Mouse (Mus musculus): ENCODE measurements at regions not wholly inside any gene's neighbourhood (a gene's known extent, or its start where the extent isn't known, plus 50 kb on each side); places are given as distances from the start of the nearest gene placed in this dataset.

DNA sequence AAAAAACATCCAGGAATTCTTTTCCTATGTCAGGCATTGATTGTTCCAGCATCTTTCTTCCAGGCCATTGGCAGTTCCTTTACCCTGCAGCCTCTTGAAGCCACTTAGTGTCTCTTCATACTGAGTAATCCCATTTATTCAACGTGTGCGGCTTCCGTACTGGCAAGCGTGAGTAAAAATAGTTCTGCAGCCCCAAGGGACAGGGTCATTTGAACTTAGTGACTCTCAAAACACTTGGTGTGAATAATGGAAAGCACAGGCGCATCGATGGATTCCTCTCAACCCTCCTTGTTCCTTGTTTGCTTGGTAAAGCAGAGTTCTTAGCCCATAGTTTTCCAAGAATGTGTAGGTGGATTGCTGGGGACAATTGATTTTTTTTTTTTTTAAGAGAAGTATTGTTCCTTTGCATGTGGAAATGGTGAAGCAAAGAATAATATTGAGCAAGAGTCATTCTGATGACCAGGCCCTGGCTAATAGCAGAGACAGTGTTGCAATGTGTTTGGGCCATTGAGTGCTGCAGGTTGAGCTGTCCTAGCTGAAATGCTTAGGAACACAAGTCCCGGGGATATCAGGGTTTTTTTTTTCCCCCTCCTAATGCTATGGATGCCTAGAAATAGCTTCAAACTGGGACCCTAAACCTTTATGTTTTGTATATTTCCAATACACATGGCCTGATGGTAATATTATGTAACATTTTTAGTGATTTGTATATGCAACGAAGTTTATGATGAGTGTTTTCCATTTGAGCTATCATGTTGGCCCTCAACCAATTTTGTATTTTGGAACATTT lies 1294.1 kb upstream of the A1bg start:
- Histone ChIP-seq H3K36me3 (replicated peaks) (no peaks in the 10 kb centered on the region), H3K27ac (no peak overlapping the region), H3K9ac (no peak overlapping the region), H3K4me3 (no peak overlapping the region), H3K27me3 (replicated peaks) (no peaks in the 10 kb centered on the region; the same call in 1 of the 2 replicates), H3K4me1 (no peaks in the 10 kb centered on the region; the same call in 1 of the 2 replicates), H3K9me3 (no peaks in the 10 kb centered on the region), H3K4me2 (no peak overlapping the region)
- 42% methylated on average over 8 of the region's 8 CpGs for WGBS
- no peak for ATAC-seq (replicated peaks)

- no peaks in the 10 kb centered on the region for H3K36me3 ChIP-seq (replicated peaks)
- no peak for ATAC-seq (replicated peaks)
- no peaks in the 10 kb centered on the region; the same call in 1 of the 2 replicates for H3K27me3 ChIP-seq (replicated peaks)
- H3K4me3 ChIP-seq: no peak overlapping the region
- no peak overlapping the region for H3K9ac ChIP-seq
- 48% methylated on average over 8 of the region's 8 CpGs for WGBS
- H3K9me3 ChIP-seq: no peaks in the 10 kb centered on the region
- no peaks in the 10 kb centered on the region; the same call in 1 of the 2 replicates for H3K4me1 ChIP-seq
- no peak overlapping the region for H3K27ac ChIP-seq
- no peak overlapping the region for H3K4me2 ChIP-seq
Measured at GRCm38 (mm10) chr15:62215616-62216398, 1293.0 kb upstream of the A1bg start.

GRCm38 (mm10) chr15:62214300-62214699 lies 1291.5 kb upstream of the A1bg start:
- no peaks in the 10 kb centered on the region; the same call in 1 of the 2 replicates for H3K4me1 ChIP-seq
- H3K27ac ChIP-seq: no peak overlapping the region
- H3K9me3 ChIP-seq: no peaks in the 10 kb centered on the region
- H3K36me3 ChIP-seq (replicated peaks): no peaks in the 10 kb centered on the region
- no peak for ATAC-seq (replicated peaks)
- no peak overlapping the region for H3K4me2 ChIP-seq
- H3K27me3 ChIP-seq (replicated peaks): no peaks in the 10 kb centered on the region; the same call in 1 of the 2 replicates
- H3K9ac ChIP-seq: no peak overlapping the region
- no peak overlapping the region for H3K4me3 ChIP-seq
- WGBS: 93% methylated on average over 4 of the region's 4 CpGs

- Histone ChIP-seq H3K4me2 (no peak overlapping the region), H3K4me1 (no peaks in the 10 kb centered on the region; the same call in 1 of the 2 replicates), H3K36me3 (replicated peaks) (no peaks in the 10 kb centered on the region), H3K27me3 (replicated peaks) (no peaks in the 10 kb centered on the region; the same call in 1 of the 2 replicates), H3K4me3 (no peak overlapping the region), H3K27ac (no peak overlapping the region), H3K9ac (no peak overlapping the region), H3K9me3 (no peaks in the 10 kb centered on the region)
- WGBS: 90% methylated on average over 5 of the region's 5 CpGs
- ATAC-seq (replicated peaks): no peak
Measured at GRCm38 (mm10) chr15:62212283-62212910, 1289.6 kb upstream of the A1bg start.

- Histone ChIP-seq H3K27me3 (replicated peaks) (no peaks in the 10 kb centered on the region; the same call in 1 of the 2 replicates), H3K36me3 (replicated peaks) (no peaks in the 10 kb centered on the region), H3K9ac (no peak overlapping the region), H3K9me3 (no peaks in the 10 kb centered on the region), H3K4me2 (no peak overlapping the region), H3K4me1 (no peaks in the 10 kb centered on the region), H3K4me3 (no peak overlapping the region), H3K27ac (no peak overlapping the region)
- 70% methylated on average over 5 of the region's 5 CpGs for WGBS
- no peak for ATAC-seq (replicated peaks)
Measured at GRCm38 (mm10) chr15:62209881-62210481, 1287.2 kb upstream of the A1bg start.

GRCm38 (mm10) chr15:62209296-62209695 lies 1286.5 kb upstream of the A1bg start:
- 90% methylated on average over 3 of the region's 3 CpGs for WGBS
- Histone ChIP-seq H3K27me3 (replicated peaks) (no peaks in the 10 kb centered on the region; the same call in 1 of the 2 replicates), H3K4me1 (no peaks in the 10 kb centered on the region), H3K4me3 (no peak overlapping the region), H3K4me2 (no peak overlapping the region), H3K9me3 (no peaks in the 10 kb centered on the region), H3K36me3 (replicated peaks) (no peaks in the 10 kb centered on the region), H3K9ac (no peak overlapping the region), H3K27ac (no peak overlapping the region)
- ATAC-seq (replicated peaks): no peak

GRCm38 (mm10) chr15:62206502-62206902 lies 1283.7 kb upstream of the A1bg start:
- no peaks in the 10 kb centered on the region for H3K27me3 ChIP-seq (replicated peaks)
- H3K9ac ChIP-seq: no peak overlapping the region
- H3K4me3 ChIP-seq: no peak overlapping the region
- H3K9me3 ChIP-seq: no peaks in the 10 kb centered on the region
- 74% methylated on average over 4 of the region's 4 CpGs for WGBS
- no peak overlapping the region for H3K4me2 ChIP-seq
- no peak for ATAC-seq (replicated peaks)
- H3K4me1 ChIP-seq: no peaks in the 10 kb centered on the region
- no peaks in the 10 kb centered on the region for H3K36me3 ChIP-seq (replicated peaks)
- no peak overlapping the region for H3K27ac ChIP-seq

GRCm38 (mm10) chr15:62203951-62204905 lies 1281.4 kb upstream of the A1bg start:
- Histone ChIP-seq H3K4me2 (no peak overlapping the region), H3K4me3 (no peak overlapping the region), H3K9ac (no peak overlapping the region), H3K27ac (no peak overlapping the region), H3K4me1 (no peaks in the 10 kb centered on the region), H3K27me3 (replicated peaks) (no peaks in the 10 kb centered on the region), H3K9me3 (no peaks in the 10 kb centered on the region), H3K36me3 (replicated peaks) (no peaks in the 10 kb centered on the region)
- 74% methylated on average over 18 of the region's 18 CpGs for WGBS
- ATAC-seq (replicated peaks): no peak

DNA sequence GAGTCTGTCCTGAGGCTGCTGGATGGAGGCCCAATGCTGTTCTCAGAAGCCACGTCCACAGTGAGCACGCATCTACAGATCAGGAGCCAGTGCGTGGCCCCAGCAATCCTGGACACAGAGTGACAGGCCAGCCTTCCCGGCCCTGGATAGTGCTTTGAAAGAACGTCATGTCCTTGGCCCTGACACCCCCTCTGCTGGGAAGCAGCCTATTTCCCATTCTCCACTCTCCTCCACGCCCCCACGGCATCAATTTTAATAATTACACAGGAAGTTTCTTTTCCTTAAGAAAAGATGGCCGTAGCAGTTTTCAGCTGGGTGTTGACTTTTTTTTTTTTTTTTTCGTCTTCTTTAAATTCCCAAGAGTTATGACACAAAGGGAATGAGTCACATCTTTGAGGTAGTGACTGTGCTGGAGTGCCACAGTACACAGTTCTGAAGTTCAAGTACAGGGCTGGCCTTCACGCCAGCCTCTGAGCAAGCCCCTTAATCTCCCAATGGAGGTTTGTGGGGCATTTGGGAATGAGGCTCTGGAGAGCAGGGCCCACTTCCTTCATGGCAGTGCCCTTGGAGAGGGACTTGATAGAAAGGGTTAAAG lies 1280.1 kb upstream of the A1bg start:
- Histone ChIP-seq H3K4me3 (no peak overlapping the region), H3K9me3 (no peaks in the 10 kb centered on the region), H3K27me3 (replicated peaks) (no peaks in the 10 kb centered on the region), H3K9ac (no peak overlapping the region), H3K36me3 (replicated peaks) (no peaks in the 10 kb centered on the region), H3K27ac (no peak overlapping the region), H3K4me1 (no peaks in the 10 kb centered on the region), H3K4me2 (no peak overlapping the region)
- no peak for ATAC-seq (replicated peaks)
- 84% methylated on average over 10 of the region's 10 CpGs for WGBS

- H3K27me3 ChIP-seq (replicated peaks): no peaks in the 10 kb centered on the region
- WGBS: 92% methylated on average over 6 of the region's 6 CpGs
- H3K27ac ChIP-seq: no peak overlapping the region
- ATAC-seq (replicated peaks): no peak
- no peak overlapping the region for H3K9ac ChIP-seq
- H3K4me3 ChIP-seq: no peak overlapping the region
- H3K4me1 ChIP-seq: no peaks in the 10 kb centered on the region
- no peak overlapping the region for H3K4me2 ChIP-seq
- H3K9me3 ChIP-seq: no peaks in the 10 kb centered on the region
- H3K36me3 ChIP-seq (replicated peaks): no peaks in the 10 kb centered on the region
Measured at GRCm38 (mm10) chr15:62198721-62199120, 1275.9 kb upstream of the A1bg start.

DNA sequence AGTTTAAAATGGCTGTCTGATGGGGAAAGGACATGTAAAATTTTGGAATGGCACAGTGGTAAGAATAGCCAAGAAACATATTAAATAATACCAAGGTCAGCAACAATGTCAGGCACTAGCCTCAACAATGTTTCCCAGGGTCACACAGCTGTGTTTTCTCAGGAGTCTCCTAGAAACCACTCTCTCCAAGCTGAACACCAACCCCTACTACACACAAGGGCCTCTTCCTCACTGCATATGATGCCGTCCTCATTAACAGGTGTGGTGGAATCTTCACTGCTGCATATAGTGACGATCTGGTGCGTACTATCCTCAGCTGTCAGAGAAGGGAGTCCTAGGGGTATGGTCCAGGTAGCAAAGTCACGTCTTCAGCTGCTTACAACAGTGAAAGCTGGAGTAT lies 1275.4 kb upstream of the A1bg start:
- H3K4me3 ChIP-seq: no peak overlapping the region

More for the DNA sequence above, 1275.4 kb upstream of the A1bg start:
- ATAC-seq (replicated peaks): no peak
- Histone ChIP-seq H3K4me1 (no peaks in the 10 kb centered on the region), H3K9ac (no peak overlapping the region), H3K4me2 (no peak overlapping the region), H3K9me3 (no peaks in the 10 kb centered on the region), H3K27ac (no peak overlapping the region), H3K27me3 (replicated peaks) (no peaks in the 10 kb centered on the region), H3K36me3 (replicated peaks) (no peaks in the 10 kb centered on the region)
- 93% methylated on average over 4 of the region's 4 CpGs for WGBS
